Comparison of ENCODE assay signal across 7 mouse cellular contexts in the genomic region with DNA sequence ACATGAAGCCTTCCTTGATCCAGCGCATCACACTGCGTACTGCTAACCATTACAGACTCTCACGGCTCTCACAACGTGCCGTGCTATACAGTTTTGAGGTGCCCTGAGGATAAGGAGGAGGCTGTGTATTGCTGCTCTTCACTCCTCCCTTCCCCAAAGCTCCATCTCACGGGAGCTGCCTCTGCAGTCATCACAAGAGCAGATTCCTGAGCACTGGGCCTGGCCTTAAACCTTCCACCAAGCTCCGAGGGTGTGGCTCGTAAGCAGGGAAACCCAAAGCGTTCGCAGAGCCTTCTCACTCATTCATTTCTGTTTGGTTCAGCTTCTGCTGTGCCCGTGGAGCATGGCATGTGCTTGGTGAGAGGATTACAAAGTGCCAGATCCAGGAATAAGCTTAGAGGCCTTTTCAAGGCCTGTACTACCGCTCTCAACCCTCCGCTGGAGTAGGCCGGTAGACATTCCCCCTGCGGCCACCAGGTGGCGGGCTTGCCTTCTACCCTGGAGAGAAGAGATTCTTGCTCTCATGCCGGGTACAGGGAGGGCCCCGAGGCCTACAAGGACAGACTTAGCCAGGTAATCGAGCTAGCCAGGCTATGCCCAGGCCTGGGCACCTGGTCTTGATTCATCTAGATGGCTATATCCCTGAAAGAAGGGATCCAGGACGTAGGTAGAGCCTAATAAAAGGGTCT. TPM values are rescaled to one million over a fixed set of nuclear protein-coding genes. Genes with fewer than 3 reads are reported as not detected.
DNase-seq lines count a peak whose midpoint lies in the region; ATAC-seq lines count a peak whose summit lies in the region.

No protein-coding gene starts in this region.

- DNase-seq in adrenal gland, adult 8-10 months = peak; percentile 83
- peak; percentile 91 for DNase-seq in embryo, embryonic 9.5 days (ENCODE audit: extremely low spot score)
- DNase-seq in heart, adult 11 months = peak; percentile 98
- DNase-seq in kidney, adult 11 months = peak; percentile 90
- peak; percentile 94 for DNase-seq in left cerebral cortex, postnatal 4 days
- DNase-seq in spleen, adult 12 weeks (ENCODE audit: low spot score) = peak; percentile 73

- H3K27ac ChIP-seq in midbrain, embryonic 13.5 days = peak overlapping the region; percentile 59

- peak; percentile 72 for ATAC-seq in midbrain, embryonic 13.5 days

- H3K4me2 ChIP-seq in midbrain, embryonic 13.5 days (replicated peaks) = no peak overlapping the region

- WGBS in midbrain, embryonic 13.5 days = 42% methylated on average over 20 of the region's 20 CpGs

- peak overlapping the region; percentile 50 for H3K9ac ChIP-seq in midbrain, embryonic 13.5 days (replicated peaks)

- no peaks in the 10 kb centered on the region for H3K27me3 ChIP-seq in midbrain, embryonic 13.5 days

- H3K9me3 ChIP-seq in midbrain, embryonic 13.5 days = no peaks in the 10 kb centered on the region

- peaks cover 9% of the 10 kb centered on the region for H3K4me1 ChIP-seq in midbrain, embryonic 13.5 days (replicated peaks)

- intact Hi-C loops in left cerebral cortex, postnatal 4 days (cut with DNase I) = loop anchor here (2.0 kb wide), 1 partner anchor 134 kb away; the partner anchor contains the start of gene Bcl2l1

- peaks cover 77% of the 10 kb centered on the region for H3K36me3 ChIP-seq in midbrain, embryonic 13.5 days

- no peak overlapping the region for H3K4me3 ChIP-seq in midbrain, embryonic 13.5 days (replicated peaks)

RNA-seq across cellular contexts. Expression of gene Mcts2, which starts 9.8 kb away (rescaled TPM):
- 10 to 100 TPM; 28.1 to 32.3 (median 29.7) TPM for total RNA-seq in adrenal gland, adult 8-10 months (2022)
- 10 to 100 TPM; 30.4 to 32.5 TPM for total RNA-seq in left cerebral cortex, postnatal 4 days (2021)
- 42.7 and 44.1 TPM in 2 replicates for polyA plus RNA-seq in midbrain, embryonic 13.5 days (2015; fragmentation: Nextera tagmentation; extraction: Ambion mirVana)

RNA-seq across cellular contexts. Expression of gene H13, which starts 27.4 kb away (rescaled TPM):
- total RNA-seq in adrenal gland, adult 8-10 months (2022) = 100 to 1,000 TPM; 162 to 222 (median 201) TPM
- 100 to 1,000 TPM; 149 to 160 TPM for total RNA-seq in left cerebral cortex, postnatal 4 days (2021)
- 171 and 181 TPM in 2 replicates for polyA plus RNA-seq in midbrain, embryonic 13.5 days (2015; fragmentation: Nextera tagmentation; extraction: Ambion mirVana)

RNA-seq across cellular contexts. Expression of gene Id1, which starts 39.4 kb away (rescaled TPM):
- total RNA-seq in adrenal gland, adult 8-10 months (2022) = 10 to 100 TPM; 38.9 to 74.3 (median 55.1) TPM
- total RNA-seq in left cerebral cortex, postnatal 4 days (2021) = 10 to 100 TPM; 25.6 to 27.6 TPM
- polyA plus RNA-seq in midbrain, embryonic 13.5 days (2015; fragmentation: Nextera tagmentation; extraction: Ambion mirVana) = 32.8 and 39.4 TPM in 2 replicates

RNA-seq across cellular contexts. Expression of gene Cox4i2, which starts 57.4 kb away (rescaled TPM):
- 1 to 10 TPM; 1.3 to 4.4 (median 2.7) TPM for total RNA-seq in adrenal gland, adult 8-10 months (2022)
- 1 to 10 TPM; 1.7 to 1.9 TPM for total RNA-seq in left cerebral cortex, postnatal 4 days (2021)
- polyA plus RNA-seq in midbrain, embryonic 13.5 days (2015; fragmentation: Nextera tagmentation; extraction: Ambion mirVana) = 4.1 and 5.5 TPM in 2 replicates
